Mouse (Mus musculus): Measurements from ENCODE around the gene Fgf22. TPM values are rescaled to one million over a fixed set of nuclear protein-coding genes. Genes with fewer than 3 reads are reported as not detected.

Fgf22 gene
- polyA plus RNA-seq, 1 experiment, result not detected

DNA sequence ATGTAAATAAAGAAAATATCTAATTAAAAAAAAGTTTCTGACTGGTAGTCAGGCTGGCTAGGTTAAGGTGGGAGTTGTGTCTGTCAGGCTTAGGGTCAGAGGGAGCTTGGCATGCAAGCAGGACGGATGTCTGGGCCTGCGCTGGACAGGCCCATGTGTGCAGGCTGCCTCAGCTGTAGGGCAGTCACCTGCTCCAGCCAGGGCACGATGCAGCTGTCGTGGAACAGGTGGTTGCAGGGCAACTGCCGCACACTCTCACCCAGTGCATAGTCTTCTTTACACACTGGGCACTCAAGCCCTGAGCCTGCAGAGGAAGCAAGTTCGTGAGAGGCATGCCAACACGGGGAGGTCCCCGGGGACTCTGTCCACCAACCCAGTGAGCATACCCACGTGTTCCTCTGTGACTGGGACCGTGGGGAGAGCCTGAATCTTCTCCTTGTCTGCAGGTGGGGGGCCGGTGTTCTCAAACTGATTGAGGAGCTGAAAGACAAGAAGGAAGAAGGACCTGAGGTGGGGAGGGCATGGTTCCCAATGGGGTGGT is 5.8 kb downstream of the Fgf22 start:
- no peak for TF ChIP-seq CTCF (IDR thresholded peaks at IDR 0.05; ENCODE audit: borderline replicate concordance, control insufficient read depth, extremely low read depth, insufficient read depth, low read length, poor library complexity)
- TF ChIP-seq POLR2A (IDR thresholded peaks at IDR 0.05; ENCODE audit: control insufficient read depth, extremely low read depth, insufficient read depth, low read length, poor library complexity), result no peak
- DNase-seq, result no peak
- WGBS, result 93% methylated on average over 11 of the region's 11 CpGs
- H3K27me3 ChIP-seq (ENCODE audit: control insufficient read depth, insufficient read depth, low read length), result no peaks in the 10 kb centered on the region
- H3K4me1 ChIP-seq (replicated peaks; ENCODE audit: control insufficient read depth, insufficient read depth, low read length), result peaks cover 24% of the 10 kb centered on the region
- H3K27ac ChIP-seq (ENCODE audit: control insufficient read depth, insufficient read depth, low read length), result no peak overlapping the region
- H3K36me3 ChIP-seq (ENCODE audit: control insufficient read depth, insufficient read depth, low read length), result peaks cover 31% of the 10 kb centered on the region
- no peak overlapping the region for H3K4me3 ChIP-seq (ENCODE audit: control insufficient read depth, insufficient read depth, low read length)

DNA sequence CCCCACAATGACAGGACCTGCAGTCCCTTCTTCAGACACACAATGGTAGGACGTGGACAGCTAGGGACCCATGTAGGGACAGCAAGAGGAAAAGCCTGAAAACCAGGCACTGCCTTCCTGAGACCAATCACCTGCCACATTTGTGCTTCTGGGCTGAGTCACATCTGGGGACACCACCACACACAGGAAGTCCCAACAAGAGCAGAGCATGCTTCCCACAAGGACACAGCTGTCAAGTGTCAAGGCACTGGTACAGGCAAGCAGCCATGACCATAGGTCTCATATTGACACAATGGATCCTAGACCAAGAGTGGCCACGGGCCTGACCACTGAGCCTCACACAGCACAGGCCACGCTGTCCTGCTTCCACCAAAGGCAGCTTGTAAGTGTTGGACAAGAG is 8.0 kb downstream of the Fgf22 start:
- no peaks in the 10 kb centered on the region for H3K27me3 ChIP-seq (ENCODE audit: control insufficient read depth, insufficient read depth, low read length)
- TF ChIP-seq POLR2A (IDR thresholded peaks at IDR 0.05; ENCODE audit: control insufficient read depth, extremely low read depth, insufficient read depth, low read length, poor library complexity) (no peak), CTCF (IDR thresholded peaks at IDR 0.05; ENCODE audit: borderline replicate concordance, control insufficient read depth, extremely low read depth, insufficient read depth, low read length, poor library complexity) (no peak)
- H3K4me1 ChIP-seq (replicated peaks; ENCODE audit: control insufficient read depth, insufficient read depth, low read length), result peaks cover 35% of the 10 kb centered on the region
- peaks cover 31% of the 10 kb centered on the region for H3K36me3 ChIP-seq (ENCODE audit: control insufficient read depth, insufficient read depth, low read length)
- DNase-seq, result no peak
- no peak overlapping the region for H3K27ac ChIP-seq (ENCODE audit: control insufficient read depth, insufficient read depth, low read length)
- no peak overlapping the region for H3K4me3 ChIP-seq (ENCODE audit: control insufficient read depth, insufficient read depth, low read length)
- 79% methylated on average over 3 of the region's 3 CpGs for WGBS

DNA sequence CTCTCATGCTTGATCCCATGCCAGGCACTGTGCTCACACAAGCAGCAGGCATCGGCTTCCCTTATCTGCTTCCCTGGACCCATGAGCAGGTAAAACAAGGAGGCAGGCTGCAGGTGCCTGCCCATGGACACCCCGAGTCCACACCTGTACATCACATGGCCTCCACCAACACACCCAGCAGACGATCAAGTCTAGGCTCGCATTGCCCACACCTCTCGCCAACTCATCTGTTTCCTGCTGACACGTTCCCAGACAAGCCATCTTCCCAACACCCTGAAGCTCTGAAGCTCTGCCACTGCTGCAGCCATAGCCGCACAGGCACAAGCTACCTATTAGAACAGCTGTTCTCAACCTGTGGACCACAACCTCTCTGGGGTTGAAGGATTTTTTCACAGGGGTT is 9.4 kb downstream of the Fgf22 start:
- DNase-seq, result no peak
- no peak overlapping the region for H3K27ac ChIP-seq (ENCODE audit: control insufficient read depth, insufficient read depth, low read length)
- peaks cover 38% of the 10 kb centered on the region for H3K4me1 ChIP-seq (replicated peaks; ENCODE audit: control insufficient read depth, insufficient read depth, low read length)
- H3K36me3 ChIP-seq (ENCODE audit: control insufficient read depth, insufficient read depth, low read length), result peaks cover 20% of the 10 kb centered on the region
- H3K4me3 ChIP-seq (ENCODE audit: control insufficient read depth, insufficient read depth, low read length), result no peak overlapping the region
- WGBS, result 64% methylated on average over 7 of the region's 7 CpGs
- TF ChIP-seq POLR2A (IDR thresholded peaks at IDR 0.05; ENCODE audit: control insufficient read depth, extremely low read depth, insufficient read depth, low read length, poor library complexity) (no peak), CTCF (IDR thresholded peaks at IDR 0.05; ENCODE audit: borderline replicate concordance, control insufficient read depth, extremely low read depth, insufficient read depth, low read length, poor library complexity) (no peak)
- H3K27me3 ChIP-seq (ENCODE audit: control insufficient read depth, insufficient read depth, low read length), result no peaks in the 10 kb centered on the region

DNA sequence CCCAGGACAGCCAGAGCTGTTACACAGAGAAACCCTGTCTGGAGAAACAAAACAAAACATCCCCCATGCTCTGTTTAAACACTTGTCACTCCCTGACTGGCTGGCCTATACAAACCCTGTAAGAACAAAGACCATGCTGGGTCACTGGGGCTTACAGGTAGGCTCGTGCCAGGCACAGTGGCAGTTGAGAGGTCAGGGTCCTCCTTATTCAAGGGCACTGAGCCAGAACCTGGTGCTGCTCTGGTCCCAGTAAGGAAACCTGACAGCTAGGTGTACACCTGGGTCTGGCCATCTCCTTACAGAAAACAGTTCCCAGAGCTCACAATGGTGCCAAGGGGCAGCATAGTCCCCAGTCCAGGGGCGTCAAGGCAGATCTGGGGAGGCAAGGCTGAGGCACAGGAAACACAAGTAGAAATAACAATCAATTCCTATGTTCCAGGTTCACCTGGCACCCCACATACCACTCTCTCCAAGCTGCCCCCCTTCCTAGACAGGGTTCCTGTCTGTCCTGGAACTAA is 10.4 kb downstream of the Fgf22 start:
- Histone ChIP-seq H3K27ac (ENCODE audit: control insufficient read depth, insufficient read depth, low read length) (no peak overlapping the region), H3K36me3 (ENCODE audit: control insufficient read depth, insufficient read depth, low read length) (peaks cover 20% of the 10 kb centered on the region), H3K4me3 (ENCODE audit: control insufficient read depth, insufficient read depth, low read length) (no peak overlapping the region), H3K4me1 (replicated peaks; ENCODE audit: control insufficient read depth, insufficient read depth, low read length) (peaks cover 38% of the 10 kb centered on the region), H3K27me3 (ENCODE audit: control insufficient read depth, insufficient read depth, low read length) (no peaks in the 10 kb centered on the region)
- TF ChIP-seq CTCF (IDR thresholded peaks at IDR 0.05; ENCODE audit: borderline replicate concordance, control insufficient read depth, extremely low read depth, insufficient read depth, low read length, poor library complexity) (no peak), POLR2A (IDR thresholded peaks at IDR 0.05; ENCODE audit: control insufficient read depth, extremely low read depth, insufficient read depth, low read length, poor library complexity) (no peak)
- WGBS, result 78% methylated on average over 2 of the region's 2 CpGs
- DNase-seq, result no peak

DNA sequence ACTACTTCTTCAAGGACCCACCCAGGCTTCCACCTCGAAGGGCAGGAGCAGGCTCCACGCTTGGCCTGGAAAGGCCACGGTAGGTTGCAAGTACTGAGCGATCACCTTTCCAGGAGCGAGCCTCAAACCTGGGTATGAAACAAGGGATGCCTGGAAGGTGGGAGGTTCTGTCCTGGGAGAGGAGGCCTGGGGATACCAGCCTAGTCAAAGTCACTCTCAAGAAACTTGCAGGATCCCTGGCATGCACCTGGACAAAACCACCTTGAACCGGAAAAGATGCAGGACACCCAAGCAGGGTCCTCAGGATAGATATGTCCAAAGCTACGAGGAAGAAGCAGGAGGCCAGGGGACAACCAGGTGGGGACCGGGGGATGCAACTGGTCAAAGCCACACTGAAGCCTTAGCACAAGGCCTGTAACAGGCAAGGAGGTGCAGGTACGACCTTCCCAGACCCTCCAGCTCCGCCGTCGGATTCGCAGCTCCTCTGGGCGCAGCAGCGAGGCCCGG is 11.2 kb downstream of the Fgf22 start:
- Histone ChIP-seq H3K4me3 (ENCODE audit: control insufficient read depth, insufficient read depth, low read length) (peak overlapping the region; percentile 90), H3K36me3 (ENCODE audit: control insufficient read depth, insufficient read depth, low read length) (peaks cover 12% of the 10 kb centered on the region), H3K27me3 (ENCODE audit: control insufficient read depth, insufficient read depth, low read length) (no peaks in the 10 kb centered on the region), H3K4me1 (replicated peaks; ENCODE audit: control insufficient read depth, insufficient read depth, low read length) (peaks cover 38% of the 10 kb centered on the region), H3K27ac (ENCODE audit: control insufficient read depth, insufficient read depth, low read length) (no peak overlapping the region)
- TF ChIP-seq POLR2A (IDR thresholded peaks at IDR 0.05; ENCODE audit: control insufficient read depth, extremely low read depth, insufficient read depth, low read length, poor library complexity), result no peak
- no peak for TF ChIP-seq CTCF (IDR thresholded peaks at IDR 0.05; ENCODE audit: borderline replicate concordance, control insufficient read depth, extremely low read depth, insufficient read depth, low read length, poor library complexity)
- whole genome bisulfite sequencing, result 8% methylated on average over 16 of the region's 16 CpGs
- DNase-seq, result no peak

DNA sequence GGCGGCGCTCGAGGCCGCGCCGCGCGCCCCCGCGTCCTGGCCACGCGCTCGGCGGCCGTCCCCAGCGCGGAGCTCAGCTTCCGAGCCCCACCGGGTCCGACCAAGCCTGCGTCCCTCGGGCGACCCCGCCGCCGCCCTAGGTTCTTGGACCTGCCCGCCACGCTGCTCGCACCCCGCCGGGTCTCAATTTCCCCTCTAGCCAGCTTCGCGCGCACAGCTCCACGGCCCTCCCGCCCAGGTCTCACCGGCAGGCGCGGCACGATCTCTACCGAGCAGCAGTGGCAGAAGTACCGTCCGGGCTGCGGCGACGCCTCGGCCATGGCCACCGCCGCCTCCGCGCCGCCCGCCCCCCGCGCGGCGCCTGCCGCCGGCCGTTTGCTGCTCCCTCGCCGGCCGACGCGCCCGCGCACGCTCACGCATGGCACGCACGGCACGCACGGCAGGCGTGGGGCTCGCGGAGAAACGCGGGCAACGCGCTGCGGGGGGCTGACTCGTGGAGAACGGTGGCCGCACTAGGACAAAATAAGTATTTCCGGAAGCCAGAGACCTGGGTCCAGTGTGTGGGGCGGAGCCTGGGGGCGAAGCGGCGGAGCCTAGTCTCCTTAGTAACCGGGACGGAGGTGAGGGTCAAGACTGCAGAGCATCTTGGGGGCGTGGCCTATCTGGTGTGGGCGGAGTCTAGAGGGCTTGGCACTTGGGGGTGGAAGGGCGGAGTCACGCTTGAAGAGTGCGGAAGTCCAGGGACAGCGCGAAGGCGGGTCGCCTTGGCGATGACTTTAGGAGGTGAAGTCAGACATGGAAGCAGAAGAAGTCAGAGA is 11.8 kb downstream of the Fgf22 start, which contains the start of gene Rnf126:
TSS of gene Rnf126 (minus strand) at position 445 of the 818 bp plus-strand sequence.
- peak; percentile 100 for DNase-seq
- under 1% methylated on average over 101 of the region's 101 CpGs for WGBS
- peaks cover 38% of the 10 kb centered on the region for H3K4me1 ChIP-seq (replicated peaks; ENCODE audit: control insufficient read depth, insufficient read depth, low read length)
- peak within 1 kb of the TSS; percentile 11; the same call in 1 of the 2 replicates for H3K27ac ChIP-seq (ENCODE audit: control insufficient read depth, insufficient read depth, low read length)
- H3K4me3 ChIP-seq (ENCODE audit: control insufficient read depth, insufficient read depth, low read length), result peak within 1 kb of the TSS; percentile 90
- TF ChIP-seq POLR2A (IDR thresholded peaks at IDR 0.05; ENCODE audit: control insufficient read depth, extremely low read depth, insufficient read depth, low read length, poor library complexity) (peak; percentile 72; the same call in 1 of the 2 replicates), CTCF (IDR thresholded peaks at IDR 0.05; ENCODE audit: borderline replicate concordance, control insufficient read depth, extremely low read depth, insufficient read depth, low read length, poor library complexity) (peak; percentile 51; the same call in 1 of the 2 replicates)
- no peaks in the 10 kb centered on the region for H3K27me3 ChIP-seq (ENCODE audit: control insufficient read depth, insufficient read depth, low read length)
- peaks cover 6% of the 10 kb centered on the region for H3K36me3 ChIP-seq (ENCODE audit: control insufficient read depth, insufficient read depth, low read length)

Measured in thymus, adult 2 months (tissue).